Mouse (Mus musculus): Measurements from ENCODE around the gene Mlst8. TPM values are rescaled to one million over a fixed set of nuclear protein-coding genes. Genes with fewer than 3 reads are reported as not detected.
A peak's percentile ranks its signal among the peaks of the same experiment; 100 is the strongest.

Gene Mlst8
- total and polyA plus RNA-seq, 3 experiments: 35.4 to 57.3 TPM; not detected in 1

DNA sequence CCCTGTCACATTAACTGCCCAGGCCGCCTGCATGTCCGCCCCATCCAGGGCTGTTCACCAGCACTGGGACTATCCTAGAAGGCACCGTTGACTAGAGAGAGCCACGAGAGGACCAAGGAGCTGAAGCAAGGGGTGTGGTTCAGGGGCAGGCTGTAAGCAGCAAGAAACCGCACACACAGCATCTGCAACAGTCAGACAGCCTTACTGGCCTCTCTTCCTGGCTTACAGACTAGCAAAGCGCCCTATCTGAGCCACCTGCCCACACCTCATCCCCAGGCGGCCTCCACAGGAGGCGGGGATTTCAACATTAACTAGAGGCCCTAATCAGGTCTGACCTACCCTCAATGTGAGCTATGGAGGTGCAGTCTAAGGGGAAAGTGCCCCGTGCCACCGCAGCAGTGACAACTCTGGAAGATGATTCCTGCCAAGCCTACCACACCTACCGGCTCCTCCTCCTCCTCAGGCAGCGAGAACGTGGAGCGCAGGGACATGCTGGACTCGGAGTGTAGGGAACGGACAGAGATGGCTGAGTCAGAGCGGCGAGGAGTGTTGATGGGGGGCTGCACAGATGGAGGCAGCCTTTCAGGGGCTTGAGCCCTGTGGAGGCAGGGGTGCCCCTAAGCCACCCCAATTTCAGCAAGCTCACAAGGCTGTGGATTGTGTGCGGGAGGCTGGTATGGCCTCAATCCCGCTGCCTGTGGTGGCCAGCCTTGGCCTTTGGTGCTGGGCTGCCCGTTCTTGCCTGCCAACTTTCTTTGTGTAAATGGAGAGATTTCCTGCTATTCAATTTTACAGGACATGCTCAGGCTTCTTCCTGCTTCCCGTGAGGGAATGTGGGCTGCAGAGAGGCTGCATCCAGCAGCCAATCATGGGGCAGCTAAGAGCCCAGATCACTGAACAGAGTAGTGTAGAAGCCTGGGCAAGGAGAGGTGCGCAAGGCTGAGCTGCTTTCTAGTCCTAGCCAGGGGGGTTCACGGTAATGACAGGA, 35.7 kb upstream of the Mlst8 start:
- no peaks in the 10 kb centered on the region for H3K79me2 ChIP-seq (ENCODE audit: control insufficient read depth, insufficient read depth, low read length, poor library complexity)
- H3K27me3 ChIP-seq (ENCODE audit: control insufficient read depth in 1 of 2, insufficient read depth in 2 of 2, low read length in 2 of 2): no peaks in the 10 kb centered on the region
- H3K9ac ChIP-seq (ENCODE audit: control insufficient read depth, low read depth, low read length, poor library complexity, severe bottlenecking): no peak overlapping the region
- no peak overlapping the region for H3K4me3 ChIP-seq (ENCODE audit: control insufficient read depth in 1 of 2, insufficient read depth in 1 of 2, low read depth in 2 of 2, low read length in 2 of 2)
- H3K36me3 ChIP-seq (ENCODE audit: control insufficient read depth in 1 of 2, insufficient read depth in 2 of 2, low read length in 2 of 2): peaks cover 0 to 7% of the 10 kb centered on the region in 2 experiments; a peak in 2 of 4 replicates
- DNase-seq (ENCODE audit: low read depth, low spot score): no peak
- no peaks in the 10 kb centered on the region for H3K4me1 ChIP-seq (ENCODE audit: control insufficient read depth in 1 of 2, insufficient read depth in 2 of 2, low read length in 2 of 2)
- H3K27ac ChIP-seq (ENCODE audit: control insufficient read depth, low read depth, low read length): no peak overlapping the region
- no peak for TF ChIP-seq KAT2A (conservative IDR thresholded peaks at IDR 0.05; ENCODE audit: low read depth, low read length)
- TF ChIP-seq TAL1 (IDR thresholded peaks at IDR 0.05; ENCODE audit: low read length): no peak
- TF ChIP-seq MAFK (IDR thresholded peaks at IDR 0.05; ENCODE audit: borderline replicate concordance, low read depth, low read length): no peak
- no peaks in the 10 kb centered on the region for H3K9me3 ChIP-seq (replicated peaks; ENCODE audit: insufficient read depth, low read length)

DNA sequence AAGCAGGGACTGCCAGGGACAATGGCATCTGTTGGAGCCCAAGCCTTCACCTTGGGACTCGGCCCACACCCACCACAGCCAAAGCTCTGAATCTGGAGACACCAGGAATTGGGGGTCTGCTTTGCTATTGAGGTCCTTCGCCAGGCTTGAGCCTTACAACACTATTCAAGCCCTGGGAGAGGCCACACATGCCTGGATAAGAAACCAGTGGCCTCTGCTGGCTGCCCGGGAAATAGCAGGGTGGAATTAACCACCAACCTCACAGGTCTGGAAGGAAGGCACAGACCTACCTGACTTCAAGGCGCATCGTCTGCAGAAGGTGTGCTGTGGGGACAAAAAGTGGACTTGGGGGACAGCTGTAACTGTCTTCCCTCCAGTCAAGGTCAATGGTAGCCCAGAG, 34.7 kb upstream of the Mlst8 start:
- Histone ChIP-seq H3K27me3 (ENCODE audit: control insufficient read depth in 1 of 2, insufficient read depth in 2 of 2, low read length in 2 of 2) (no peaks in the 10 kb centered on the region), H3K27ac (ENCODE audit: control insufficient read depth, low read depth, low read length) (no peak overlapping the region), H3K9ac (ENCODE audit: control insufficient read depth, low read depth, low read length, poor library complexity, severe bottlenecking) (no peak overlapping the region), H3K79me2 (ENCODE audit: control insufficient read depth, insufficient read depth, low read length, poor library complexity) (no peaks in the 10 kb centered on the region), H3K4me1 (ENCODE audit: control insufficient read depth in 1 of 2, insufficient read depth in 2 of 2, low read length in 2 of 2) (no peaks in the 10 kb centered on the region), H3K4me3 (ENCODE audit: control insufficient read depth in 1 of 2, insufficient read depth in 1 of 2, low read depth in 2 of 2, low read length in 2 of 2) (no peak overlapping the region), H3K36me3 (ENCODE audit: control insufficient read depth in 1 of 2, insufficient read depth in 2 of 2, low read length in 2 of 2) (peaks cover 0 to 7% of the 10 kb centered on the region in 2 experiments; a peak in 1 of 4 replicates), H3K9me3 (replicated peaks; ENCODE audit: insufficient read depth, low read length) (no peaks in the 10 kb centered on the region)
- TF ChIP-seq RAD21 (IDR thresholded peaks at IDR 0.05; ENCODE audit: low read depth, low read length): peak; percentile 34
- peak; percentile 44 for TF ChIP-seq SMC3 (IDR thresholded peaks at IDR 0.05; ENCODE audit: low read depth, low read length)
- TF ChIP-seq CHD1 (IDR thresholded peaks at IDR 0.05; ENCODE audit: low read depth, low read length): no peak
- TF ChIP-seq E2F4 (IDR thresholded peaks at IDR 0.05; ENCODE audit: borderline replicate concordance, low read depth, low read length): no peak
- peak; percentile 51 to 62 (median 55) for TF ChIP-seq CTCF (IDR thresholded peaks at IDR 0.05 in 2 of 3, conservative IDR thresholded peaks at IDR 0.05 in 1 of 3; ENCODE audit: control insufficient read depth in 1 of 3, insufficient read depth in 1 of 3, low read depth in 2 of 3, low read length in 3 of 3, poor library complexity in 1 of 3, severe bottlenecking in 1 of 3)
- peak; percentile 51 for DNase-seq (ENCODE audit: low read depth, low spot score)

DNA sequence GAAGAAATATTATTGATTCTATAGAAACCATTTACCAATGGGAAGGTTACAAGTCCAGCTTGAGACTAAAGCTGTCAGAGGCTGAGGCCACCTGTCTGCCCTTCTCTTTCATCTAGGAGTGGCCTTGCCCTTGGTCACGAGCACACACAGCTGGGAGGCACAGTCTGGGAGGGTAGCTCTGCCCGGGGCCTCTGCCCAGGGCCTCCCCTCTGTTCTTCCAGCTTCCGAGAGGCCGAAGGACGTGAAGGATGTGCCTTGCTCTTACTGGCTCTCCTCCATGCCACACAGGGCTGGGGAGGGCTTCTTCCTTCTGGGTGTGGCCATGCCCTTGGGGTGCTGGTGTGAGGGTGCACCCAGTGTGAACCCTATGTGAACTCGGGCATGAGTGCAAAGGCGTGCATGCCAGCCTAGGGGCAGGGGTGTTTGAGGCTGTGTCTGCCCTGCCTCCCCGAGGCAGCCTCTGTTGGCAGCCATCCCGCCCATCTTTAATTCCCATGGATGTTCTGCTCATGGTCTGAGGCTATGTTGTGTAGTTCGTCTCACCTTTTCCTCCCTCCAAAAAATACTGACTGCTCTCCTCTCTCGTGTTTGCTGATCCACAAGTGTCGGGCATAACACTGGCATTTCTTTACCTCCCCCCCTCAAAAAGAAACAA, 29.1 kb upstream of the Mlst8 start:
- Histone ChIP-seq H3K4me3 (ENCODE audit: control insufficient read depth in 1 of 2, insufficient read depth in 1 of 2, low read depth in 2 of 2, low read length in 2 of 2) (no peak overlapping the region), H3K9ac (ENCODE audit: control insufficient read depth, low read depth, low read length, poor library complexity, severe bottlenecking) (no peak overlapping the region), H3K27ac (ENCODE audit: control insufficient read depth, low read depth, low read length) (no peak overlapping the region), H3K9me3 (replicated peaks; ENCODE audit: insufficient read depth, low read length) (no peaks in the 10 kb centered on the region), H3K79me2 (ENCODE audit: control insufficient read depth, insufficient read depth, low read length, poor library complexity) (no peaks in the 10 kb centered on the region), H3K27me3 (ENCODE audit: control insufficient read depth in 1 of 2, insufficient read depth in 2 of 2, low read length in 2 of 2) (no peaks in the 10 kb centered on the region), H3K4me1 (ENCODE audit: control insufficient read depth in 1 of 2, insufficient read depth in 2 of 2, low read length in 2 of 2) (no peaks in the 10 kb centered on the region), H3K36me3 (ENCODE audit: control insufficient read depth in 1 of 2, insufficient read depth in 2 of 2, low read length in 2 of 2) (no peaks in the 10 kb centered on the region; a peak in 1 of 4 replicates)
- DNase-seq (ENCODE audit: low read depth, low spot score): no peak
- no peak for TF ChIP-seq RCOR1 (IDR thresholded peaks at IDR 0.05; ENCODE audit: low read depth, low read length)
- no peak for TF ChIP-seq POLR2AphosphoS2 (IDR thresholded peaks at IDR 0.05; ENCODE audit: low read length)
- no peak for TF ChIP-seq ETS1 (IDR thresholded peaks at IDR 0.05; ENCODE audit: low read depth, low read length)
- TF ChIP-seq TAL1 (IDR thresholded peaks at IDR 0.05; ENCODE audit: low read length): no peak
- no peak for TF ChIP-seq SIN3A (IDR thresholded peaks at IDR 0.05; ENCODE audit: low read length)
- no peak for TF ChIP-seq CHD1 (IDR thresholded peaks at IDR 0.05; ENCODE audit: low read depth, low read length)
- TF ChIP-seq GATA1 (IDR thresholded peaks at IDR 0.05; ENCODE audit: low read depth, low read length): no peak
- no peak for TF ChIP-seq MYB (IDR thresholded peaks at IDR 0.05; ENCODE audit: low read depth, low read length)
- TF ChIP-seq CTCF (IDR thresholded peaks at IDR 0.05 in 2 of 3, conservative IDR thresholded peaks at IDR 0.05 in 1 of 3; ENCODE audit: control insufficient read depth in 1 of 3, insufficient read depth in 1 of 3, low read depth in 2 of 3, low read length in 3 of 3, poor library complexity in 1 of 3, severe bottlenecking in 1 of 3): no peak
- TF ChIP-seq TCF12 (IDR thresholded peaks at IDR 0.05; ENCODE audit: low read depth, low read length): no peak
- TF ChIP-seq MYC (IDR thresholded peaks at IDR 0.05; ENCODE audit: low read depth, low read length): no peak
- TF ChIP-seq HCFC1 (IDR thresholded peaks at IDR 0.05; ENCODE audit: low read depth, low read length): no peak
- no peak for TF ChIP-seq GABPA (IDR thresholded peaks at IDR 0.05; ENCODE audit: low read depth, low read length)
- no peak for TF ChIP-seq NELFE (IDR thresholded peaks at IDR 0.05; ENCODE audit: low read depth, low read length)
- TF ChIP-seq E2F4 (IDR thresholded peaks at IDR 0.05; ENCODE audit: borderline replicate concordance, low read depth, low read length): no peak
- no peak for TF ChIP-seq POLR2AphosphoS5 (IDR thresholded peaks at IDR 0.05; ENCODE audit: borderline replicate concordance, low read depth, low read length)
- TF ChIP-seq UBTF (IDR thresholded peaks at IDR 0.05; ENCODE audit: borderline replicate concordance, insufficient read depth, low read depth, low read length): no peak
- no peak for TF ChIP-seq USF1 (IDR thresholded peaks at IDR 0.05; ENCODE audit: low read depth, low read length)

Data from MEL (cell line).